Mouse (Mus musculus) MEL-GATA-1-ER (cell line): ENCODE measurements at regions not wholly inside any gene's neighbourhood (a gene's known extent, or its start where the extent isn't known, plus 50 kb on each side); places are given as distances from the start of the nearest gene placed in this dataset.
A peak's percentile ranks its signal among the peaks of the same experiment; 100 is the strongest.

Experiments
- DNase-seq: peaks from one replicate; pipeline ENCODE4 v3.0.0-alpha.2; 2012; ENCODE audit warnings: low read depth; ENCODE audit errors: extremely low read depth

DNA sequence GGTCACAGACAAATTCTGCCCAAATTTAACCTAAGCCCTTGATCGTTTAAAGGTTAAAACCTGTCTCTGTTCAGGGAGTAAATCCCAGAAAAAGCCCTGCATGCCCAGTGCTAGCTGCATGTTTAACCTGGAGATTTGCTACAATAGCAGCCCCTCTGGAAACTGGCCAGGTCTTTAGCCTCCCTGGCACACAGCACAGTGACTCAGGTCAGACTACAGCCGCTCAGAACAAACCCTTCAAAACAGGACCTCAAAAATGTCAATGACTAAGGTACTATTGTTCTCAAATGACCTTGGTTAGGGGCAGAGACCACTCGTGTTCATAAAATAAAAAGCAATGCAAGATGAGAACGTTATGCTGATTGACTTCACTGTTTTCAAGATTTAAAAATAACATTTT lies 101.8 kb upstream of the Ccn2 start:
- DNase-seq = no peak

DNA sequence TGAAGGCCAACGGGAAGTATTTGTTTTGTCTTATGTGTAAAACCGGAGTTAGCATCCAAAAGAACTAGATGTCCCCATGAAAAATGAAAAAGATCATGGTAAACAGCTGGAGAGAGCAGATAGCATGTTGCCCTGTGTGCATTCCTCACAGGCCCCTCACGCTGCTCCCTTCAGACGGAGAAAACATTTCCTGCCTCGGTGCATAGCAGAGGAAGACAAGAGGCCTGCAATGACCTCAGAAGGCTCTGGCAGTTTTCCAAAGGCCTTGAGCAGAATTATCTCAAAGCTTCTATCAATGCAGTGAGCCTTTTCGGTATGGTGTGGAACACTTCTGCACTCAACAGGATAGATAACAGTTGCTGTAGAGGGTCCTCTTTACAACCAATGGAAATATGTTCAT lies 101.3 kb upstream of the Ccn2 start:
- DNase-seq = peak; percentile 8

DNA sequence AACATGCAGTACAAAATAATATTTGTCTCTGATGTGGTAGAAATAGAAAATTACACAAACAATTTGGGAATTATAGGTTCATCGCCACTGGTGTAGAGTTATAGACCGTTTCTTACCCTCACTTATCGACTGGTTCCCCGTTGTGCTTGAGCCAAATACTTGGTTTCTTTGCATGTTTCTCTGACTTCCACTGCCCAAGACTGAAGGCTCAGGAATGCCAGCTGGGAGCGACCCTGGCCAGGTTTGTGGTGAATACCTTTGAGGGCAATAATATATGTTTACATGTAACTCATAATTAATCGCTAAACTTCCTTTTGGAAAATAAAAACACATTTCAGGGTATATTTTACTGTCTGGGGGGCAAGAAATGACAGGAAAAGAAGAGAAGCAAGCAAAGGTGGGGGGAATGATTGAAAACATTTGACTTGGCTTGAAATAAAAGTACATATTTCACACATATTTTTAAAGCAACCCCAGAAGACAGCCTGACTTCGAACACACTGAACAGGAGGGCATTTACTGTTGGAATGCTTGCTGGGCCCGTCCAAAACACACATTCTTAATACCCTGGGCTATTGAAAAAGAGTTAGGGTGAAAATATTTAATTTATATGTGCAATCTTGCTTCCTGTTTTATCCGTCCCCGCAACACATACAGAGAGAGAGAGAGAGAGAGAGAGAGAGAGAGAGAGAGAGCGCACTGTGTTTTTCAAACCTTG lies 75.3 kb upstream of the Ccn2 start:
- no peak for DNase-seq

DNA sequence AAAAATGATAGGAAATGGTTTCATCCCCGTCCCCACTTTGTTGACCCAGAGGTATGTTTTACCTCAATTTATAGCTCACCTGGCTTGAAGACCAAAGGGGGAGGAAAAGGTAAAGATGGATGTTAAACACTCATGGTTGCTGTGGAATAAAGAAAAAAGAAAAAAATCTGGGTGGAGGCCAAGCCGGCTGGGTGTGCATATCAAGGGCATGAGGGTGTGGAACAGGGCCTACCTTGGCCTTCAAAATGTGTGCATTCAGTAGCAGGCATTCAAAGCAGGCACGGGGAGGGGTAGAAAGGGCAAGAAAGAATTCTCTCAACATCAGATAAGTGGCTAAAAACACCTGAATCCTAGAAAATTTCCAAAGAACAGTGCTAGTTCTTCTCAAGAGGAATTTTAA lies 74.7 kb upstream of the Ccn2 start:
- DNase-seq = no peak

DNA sequence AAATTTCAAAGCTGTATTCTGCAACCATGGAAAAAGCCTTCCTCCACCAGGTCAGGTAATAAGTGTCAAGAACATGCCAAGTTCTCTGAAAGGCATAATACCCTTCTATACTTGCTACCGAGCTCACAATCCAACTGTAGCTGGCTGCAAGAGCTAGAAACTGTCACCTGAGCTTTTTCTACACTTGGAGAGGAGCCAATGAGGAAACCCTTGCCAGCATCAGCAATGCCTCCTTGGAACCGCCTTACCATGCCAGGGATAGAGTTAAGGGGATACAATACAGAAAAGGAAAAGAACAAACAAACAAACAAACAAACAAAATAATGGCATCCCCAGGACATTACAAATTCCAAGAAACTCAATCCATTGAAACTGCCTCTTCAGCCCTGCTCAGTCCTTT lies 62.5 kb upstream of the Ccn2 start:
- DNase-seq = no peak

DNA sequence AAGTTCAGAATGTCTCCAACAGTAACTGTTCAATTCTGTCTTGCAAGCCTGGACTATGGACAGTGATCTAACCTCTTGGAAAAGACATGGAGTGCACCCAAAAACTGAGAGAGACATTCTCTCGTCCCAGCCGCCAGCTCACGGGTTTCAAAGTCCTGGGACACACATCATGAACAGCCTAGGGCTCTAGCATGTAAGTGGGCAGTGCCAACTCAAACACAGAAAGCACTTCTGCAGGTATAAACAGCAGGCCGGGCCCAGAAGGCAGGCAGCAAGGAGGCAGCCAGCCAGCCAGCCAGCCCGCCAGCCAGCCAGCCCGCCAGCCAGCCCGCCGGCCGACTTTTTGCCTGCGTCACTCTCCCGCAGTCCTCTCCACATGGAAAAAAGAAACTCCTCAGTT lies 60.3 kb upstream of the Ccn2 start:
- DNase-seq = no peak

DNA sequence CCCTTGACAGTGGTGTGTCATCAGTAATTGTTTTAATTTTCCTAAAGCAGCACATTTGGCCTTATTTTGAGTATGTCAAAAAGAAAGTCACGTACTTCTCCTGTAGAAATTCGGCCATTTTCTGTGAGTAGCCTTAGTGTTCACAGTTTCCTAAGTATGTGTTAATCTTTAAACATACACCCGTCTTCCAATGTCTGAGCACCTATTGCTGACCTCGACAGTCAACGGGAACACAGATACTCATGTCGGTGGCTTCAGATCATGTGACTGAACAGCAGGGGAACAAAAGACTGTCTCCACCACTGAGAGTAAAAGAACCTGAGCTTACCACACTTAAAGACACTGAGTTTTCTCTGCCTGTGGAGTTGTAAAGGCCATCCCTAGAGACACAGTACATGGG lies 59.8 kb upstream of the Ccn2 start:
- no peak for DNase-seq

DNA sequence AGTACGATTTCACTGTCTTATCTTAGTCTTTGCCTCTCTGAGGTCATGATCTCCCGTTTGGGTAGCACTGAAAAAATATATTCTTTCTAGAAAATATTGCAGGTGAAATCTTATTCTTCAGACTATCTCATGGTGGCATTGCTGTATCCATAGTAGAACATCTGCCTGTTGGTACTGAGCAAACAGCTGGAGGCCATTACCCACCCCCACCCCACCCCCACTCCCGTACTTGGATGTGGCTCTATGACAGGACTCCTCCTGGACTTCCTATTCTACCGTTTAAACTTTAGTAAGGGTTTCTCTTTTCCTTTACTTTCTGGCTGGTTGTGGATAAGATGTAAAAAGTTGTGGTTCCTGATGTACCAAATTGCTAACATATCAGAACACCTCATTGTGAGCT lies 53.3 kb upstream of the Ccn2 start:
- no peak for DNase-seq
